Mouse (Mus musculus) megakaryocyte-erythroid progenitor cell, adult 5-6 weeks (primary cell): ENCODE results near the gene Gimap8. TPM values are rescaled to one million over a fixed set of nuclear protein-coding genes. Genes with fewer than 3 reads are reported as not detected.
A peak's percentile ranks its signal among the peaks of the same experiment; 100 is the strongest.
"Not testable (repeated sequence)": the region's sequence is repeated elsewhere in the genome, so short reads cannot be mapped to it uniquely, and the experiment has no call there.

Source experiments
- ATAC-seq: replicated peaks from 2 replicates; pipeline ENCODE4 v1.8.0; 2016; ENCODE audit warnings: mild to moderate bottlenecking, inconsistent platforms; ENCODE audit not compliant: severe bottlenecking, poor library complexity, low FRiP score, low TSS enrichment
- total RNA-seq, 2 experiments: library from RNA; stranded (forward) in 1 of 2; stranded (reverse) in 1 of 2; fragments of 200-1000, 215-1000 nt in 1 of 2; fragments of >200 nt in 1 of 2; fragmentation: Nextera tagmentation in 1 of 2; gene quantifications; 2 replicates each; pipeline ENCODE4 v1.2.3; 2014 to 2017

The Gimap8 gene
- total RNA-seq (2014; fragmentation: Nextera tagmentation) = 7.1 and 7.8 TPM in 2 replicates
- 1.4 and 8.0 TPM in 2 replicates for total RNA-seq (2017)

- ATAC-seq = peak; percentile 75
Observed at GRCm38 (mm10) chr6:48646995-48647394, at the start of gene Gimap8. Gimap8 (plus strand) TSS chr6:48647234.

GRCm38 (mm10) chr6:48600594-48600993 is 46.4 kb upstream of the Gimap8 start:
- no peak for ATAC-seq

- ATAC-seq = peak; percentile 99
Observed at GRCm38 (mm10) chr6:48601271-48602079, 45.6 kb upstream of the Gimap8 start, which contains the start of gene Zfp775. Zfp775 (plus strand) TSS chr6:48602063.

- ATAC-seq = peak; percentile 39
Observed at GRCm38 (mm10) chr6:48602080-48602741, 44.8 kb upstream of the Gimap8 start.

- ATAC-seq = no peak
Observed at GRCm38 (mm10) chr6:48608124-48608523, 38.9 kb upstream of the Gimap8 start.

GRCm38 (mm10) chr6:48609512-48609911 is 37.5 kb upstream of the Gimap8 start:
- ATAC-seq = peak; percentile 75

- ATAC-seq = no peak
Observed at GRCm38 (mm10) chr6:48610657-48611056, 36.4 kb upstream of the Gimap8 start.

GRCm38 (mm10) chr6:48613464-48613863 is 33.6 kb upstream of the Gimap8 start:
- ATAC-seq = no peak

- ATAC-seq = no peak
Observed at GRCm38 (mm10) chr6:48614756-48615155, 32.3 kb upstream of the Gimap8 start.

GRCm38 (mm10) chr6:48620031-48620430 is 27.0 kb upstream of the Gimap8 start:
- ATAC-seq = no peak

- ATAC-seq = not testable (repeated sequence)
Observed at GRCm38 (mm10) chr6:48622186-48622843, 24.7 kb upstream of the Gimap8 start.

GRCm38 (mm10) chr6:48623460-48623859 is 23.6 kb upstream of the Gimap8 start:
- ATAC-seq = no peak

GRCm38 (mm10) chr6:48626464-48626863 is 20.6 kb upstream of the Gimap8 start, which contains the start of gene AI854703:
AI854703 (plus strand) TSS chr6:48626764.
- no peak for ATAC-seq

- peak; percentile 91 for ATAC-seq
Observed at GRCm38 (mm10) chr6:48626984-48627383, 20.1 kb upstream of the Gimap8 start.

GRCm38 (mm10) chr6:48627511-48627924 is 19.5 kb upstream of the Gimap8 start:
- no peak for ATAC-seq

GRCm38 (mm10) chr6:48628377-48628776 is 18.7 kb upstream of the Gimap8 start:
- ATAC-seq = no peak

GRCm38 (mm10) chr6:48628808-48629660 is 18.0 kb upstream of the Gimap8 start:
- ATAC-seq = 0 out of 2 replicates have a peak, but pooled peaks have one; percentile 14

- ATAC-seq = no peak
Observed at GRCm38 (mm10) chr6:48629661-48630034, 17.4 kb upstream of the Gimap8 start.

GRCm38 (mm10) chr6:48630831-48631230 is 16.2 kb upstream of the Gimap8 start:
- no peak for ATAC-seq
